Mouse (Mus musculus) cerebellum, adult 2 months (tissue): ENCODE measurements at regions not wholly inside any gene's neighbourhood (a gene's known extent, or its start where the extent isn't known, plus 50 kb on each side); places are given as distances from the start of the nearest gene placed in this dataset.
"Not testable (repeated sequence)": the region's sequence is repeated elsewhere in the genome, so short reads cannot be mapped to it uniquely, and the experiment has no call there.

ENCODE experiments used
- CTCF ChIP-seq: fragments of 200-500 bp; IDR thresholded peaks from 2 replicates; pipeline ENCODE4 v1.5.1; 2011; ENCODE audit warnings: low read depth, mild to moderate bottlenecking, control low read depth, low read length, moderate library complexity, borderline replicate concordance; ENCODE audit not compliant: insufficient read depth
- POLR2A ChIP-seq: fragments of 200-500 bp; IDR thresholded peaks from 2 replicates; pipeline ENCODE4 v1.6.1; 2011; ENCODE audit warnings: low read length, control low read depth, borderline replicate concordance; ENCODE audit not compliant: insufficient read depth

DNA sequence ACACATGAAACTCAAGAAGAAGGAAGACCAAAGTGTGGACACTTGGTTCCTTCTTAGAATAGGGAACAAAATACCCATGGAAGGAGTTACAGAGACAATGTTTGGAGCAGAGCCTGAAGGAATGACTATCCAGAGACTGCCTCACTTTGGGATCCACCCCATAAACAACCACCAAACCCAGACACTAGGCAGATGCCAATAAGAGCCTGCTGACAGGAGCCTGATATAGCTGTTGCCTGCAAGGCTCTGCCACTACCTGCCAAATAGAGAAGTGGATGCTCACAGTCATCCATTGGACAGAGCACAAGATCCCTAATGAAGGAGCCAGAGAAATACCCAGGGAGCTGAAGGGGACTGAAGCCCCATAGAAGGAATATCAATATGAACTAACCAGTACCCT lies 340.1 kb upstream of the Oprm1 start:
- TF ChIP-seq POLR2A, CTCF: not testable (repeated sequence)
